Mouse (Mus musculus) heart, embryonic 15.5 days (tissue): Measurements from ENCODE around the gene Ctsf. TPM values are rescaled to one million over a fixed set of nuclear protein-coding genes. Genes with fewer than 3 reads are reported as not detected.
A peak's percentile ranks its signal among the peaks of the same experiment; 100 is the strongest.

Source experiments
- ATAC-seq: fragments of 200-750 bp; cut with Nextera tagmentation; replicated peaks from 2 replicates; pipeline ENCODE4 v1.8.0; 2017; ENCODE audit warnings: low read depth, moderate TSS enrichment; ENCODE audit not compliant: insufficient number of reproducible peaks, insufficient read depth, low FRiP score
- H3K27ac ChIP-seq: fragments of 300-500 bp; sonication (generic); 2 replicates; pipeline ENCODE4 v1.5.1; 2015; ENCODE audit warnings: mild to moderate bottlenecking, inconsistent platforms
- H3K27me3 ChIP-seq: fragments of 300-500 bp; sonication (generic); 2 replicates; pipeline ENCODE4 v1.6.1; 2015; ENCODE audit warnings: inconsistent platforms
- H3K36me3 ChIP-seq: fragments of 300-500 bp; sonication (generic); 2 replicates; pipeline ENCODE4 v1.6.1; 2015; ENCODE audit warnings: mild to moderate bottlenecking, inconsistent platforms
- H3K4me1 ChIP-seq: fragments of 300-500 bp; sonication (generic); replicated peaks from 2 replicates; pipeline ENCODE4 v1.6.1; 2015; ENCODE audit warnings: inconsistent platforms
- H3K4me2 ChIP-seq: fragments of 300-500 bp; sonication (generic); 2 replicates; pipeline ENCODE4 v1.6.1; 2015; ENCODE audit warnings: inconsistent platforms, mild to moderate bottlenecking, moderate library complexity
- H3K4me3 ChIP-seq: fragments of 300-500 bp; sonication (generic); 2 replicates; pipeline ENCODE4 v1.5.1; 2015; ENCODE audit warnings: mild to moderate bottlenecking, inconsistent platforms
- H3K9ac ChIP-seq: fragments of 300-500 bp; sonication (generic); 2 replicates; pipeline ENCODE4 v1.6.1; 2015; ENCODE audit warnings: mild to moderate bottlenecking, inconsistent platforms
- H3K9me3 ChIP-seq: fragments of 300-500 bp; sonication (generic); replicated peaks from 2 replicates; pipeline ENCODE4 v1.6.1; 2016; ENCODE audit warnings: inconsistent platforms
- WGBS: fragments of 180-500 bp; shearing (Covaris S2); methylation state at CpG from one replicate; pipeline ENCODE4 v1.1.7; 2015; ENCODE audit warnings: mixed read lengths; 5-methylcytosine and 5-hydroxymethylcytosine counted together
- polyA plus RNA-seq: library from polyadenylated mRNA; unstranded; fragments of >200 nt; fragmentation: Nextera tagmentation; extraction: Ambion mirVana; gene quantifications from 2 replicates; pipeline ENCODE4 v1.2.1, GENCODE M21; 2015

Gene Ctsf
- polyA plus RNA-seq, 1 experiment from 2014 or later: 37.4 TPM

GRCm38 (mm10) chr19:4829156-4829555 lies 25.8 kb upstream of the Ctsf start:
- Histone ChIP-seq H3K9me3 (no peaks in the 10 kb centered on the region), H3K27me3 (no peaks in the 10 kb centered on the region), H3K9ac (no peak overlapping the region), H3K27ac (no peak overlapping the region), H3K4me1 (peaks cover 2% of the 10 kb centered on the region; the same call in 1 of the 2 replicates), H3K4me2 (no peak overlapping the region), H3K36me3 (peaks cover 25% of the 10 kb centered on the region), H3K4me3 (no peak overlapping the region)
- WGBS: 61% methylated on average over 7 of the region's 7 CpGs
- ATAC-seq: no peak

GRCm38 (mm10) chr19:4833977-4834376 lies 21.0 kb upstream of the Ctsf start:
- whole genome bisulfite sequencing: 85% methylated on average over 8 of the region's 8 CpGs
- no peak overlapping the region for H3K27ac ChIP-seq
- peaks cover 10% of the 10 kb centered on the region for H3K4me1 ChIP-seq
- ATAC-seq: no peak
- H3K4me2 ChIP-seq: no peak overlapping the region
- H3K36me3 ChIP-seq: peaks cover 16% of the 10 kb centered on the region
- no peaks in the 10 kb centered on the region for H3K27me3 ChIP-seq
- H3K9ac ChIP-seq: no peak overlapping the region
- no peak overlapping the region for H3K4me3 ChIP-seq
- H3K9me3 ChIP-seq: no peaks in the 10 kb centered on the region

DNA sequence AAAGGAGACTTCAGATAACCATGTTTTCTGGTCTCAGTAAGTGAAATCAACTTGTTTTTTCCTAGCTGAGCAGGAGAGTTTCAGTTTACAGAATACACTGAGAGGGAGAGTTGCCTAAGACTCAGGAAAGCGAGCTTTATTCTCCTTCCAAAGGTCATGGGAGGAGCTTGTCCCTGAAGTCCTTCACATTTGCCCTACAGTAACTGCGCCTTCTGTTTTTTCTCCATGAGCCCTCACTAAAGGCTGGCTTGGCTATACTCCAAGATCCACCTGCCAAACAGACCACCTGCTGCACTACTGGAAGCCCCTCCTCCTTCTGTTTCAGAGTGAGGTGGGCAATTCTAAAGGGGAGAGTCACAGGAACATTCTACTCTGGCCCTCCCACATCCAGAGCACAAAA lies 18.8 kb upstream of the Ctsf start:
- no peak overlapping the region for H3K27ac ChIP-seq
- peaks cover 9% of the 10 kb centered on the region for H3K36me3 ChIP-seq
- no peaks in the 10 kb centered on the region for H3K9me3 ChIP-seq
- no peak overlapping the region for H3K9ac ChIP-seq
- H3K4me3 ChIP-seq: no peak overlapping the region
- peaks cover 14% of the 10 kb centered on the region for H3K27me3 ChIP-seq
- H3K4me2 ChIP-seq: no peak overlapping the region
- WGBS: 65% methylated on average over 2 of the region's 2 CpGs
- no peak for ATAC-seq
- H3K4me1 ChIP-seq: peaks cover 13% of the 10 kb centered on the region

DNA sequence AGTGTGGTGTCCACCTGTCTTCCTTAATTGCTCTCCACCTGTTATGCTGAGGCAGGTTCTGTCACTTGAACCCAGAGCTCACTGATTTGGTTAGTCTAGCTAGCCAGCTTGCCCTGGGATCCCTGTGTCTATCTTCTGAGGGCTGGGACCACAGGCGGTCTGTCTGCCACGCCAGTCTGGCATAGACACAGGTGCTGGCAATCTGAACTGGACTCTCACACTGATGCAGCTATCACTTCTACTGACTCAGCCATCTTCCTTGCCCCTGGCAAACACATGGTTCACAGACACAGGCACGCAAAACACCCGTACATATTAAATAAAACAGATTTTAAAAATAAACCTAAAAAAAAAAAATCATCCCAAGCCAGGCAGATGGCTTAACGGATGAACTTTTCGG lies 17.9 kb upstream of the Ctsf start:
- H3K9ac ChIP-seq: no peak overlapping the region
- peaks cover 23% of the 10 kb centered on the region for H3K27me3 ChIP-seq
- ATAC-seq: no peak
- WGBS: 89% methylated on average over 6 of the region's 6 CpGs
- no peak overlapping the region for H3K4me3 ChIP-seq
- H3K27ac ChIP-seq: no peak overlapping the region
- no peaks in the 10 kb centered on the region for H3K9me3 ChIP-seq
- H3K36me3 ChIP-seq: peaks cover 9% of the 10 kb centered on the region
- H3K4me2 ChIP-seq: no peak overlapping the region
- H3K4me1 ChIP-seq: peaks cover 13% of the 10 kb centered on the region

DNA sequence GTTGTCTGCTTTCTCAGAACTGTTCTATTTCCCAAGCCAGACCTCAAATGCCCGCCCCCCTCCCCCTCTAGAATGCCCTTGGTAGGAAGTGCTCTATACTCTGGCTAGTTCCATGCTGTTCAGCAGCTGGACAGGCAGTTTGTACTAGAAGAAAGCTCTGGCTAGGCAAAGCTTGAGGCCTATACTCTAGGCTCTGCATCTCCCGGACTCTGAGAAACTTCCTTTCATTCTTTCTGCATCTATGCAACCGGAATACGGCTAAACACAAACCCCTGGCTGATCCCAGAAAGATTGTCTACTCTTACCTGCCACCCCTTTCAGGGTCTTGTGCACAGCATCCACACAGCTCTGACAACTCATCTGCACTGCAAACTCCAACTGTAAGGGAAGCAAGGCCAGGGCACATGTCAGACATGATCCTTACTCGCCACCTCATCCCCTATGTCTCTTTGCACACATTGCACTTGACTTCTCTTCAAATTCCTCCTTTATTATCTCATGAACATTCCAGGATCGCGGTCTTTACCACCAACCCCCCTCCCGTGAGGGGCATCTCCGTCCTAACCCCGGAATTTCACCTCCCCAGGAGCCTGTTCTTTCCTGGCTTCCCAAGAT lies 16.3 kb upstream of the Ctsf start:
- ATAC-seq: no peak
- Histone ChIP-seq H3K9me3 (no peaks in the 10 kb centered on the region), H3K4me2 (peak overlapping the region; percentile 95), H3K27me3 (peaks cover 29% of the 10 kb centered on the region), H3K36me3 (no peaks in the 10 kb centered on the region), H3K27ac (no peak overlapping the region), H3K4me3 (peak overlapping the region; percentile 64), H3K4me1 (peaks cover 13% of the 10 kb centered on the region), H3K9ac (peak overlapping the region; percentile 83)
- WGBS: 25% methylated on average over 10 of the region's 10 CpGs

DNA sequence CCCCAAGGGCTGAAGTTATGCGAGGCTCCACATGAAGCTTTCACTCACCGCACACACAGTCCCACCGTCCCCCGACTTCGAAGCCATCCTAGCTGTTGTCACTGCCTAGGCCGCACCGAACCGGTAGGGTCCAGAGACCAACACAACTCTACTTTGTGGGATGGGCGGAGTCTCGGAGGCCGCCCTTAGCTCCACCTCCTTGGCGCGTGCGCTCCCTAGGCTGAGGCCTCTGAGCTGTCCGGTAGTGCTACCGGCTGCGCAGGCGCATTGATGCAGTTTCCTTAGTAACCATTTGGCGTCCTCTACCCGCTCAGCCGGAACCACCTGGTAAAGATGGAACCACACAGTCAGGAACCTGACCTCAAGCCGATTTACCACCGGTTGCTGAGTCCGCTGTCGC lies 15.8 kb upstream of the Ctsf start, which contains the start of the genes Ccs and Ccdc87:
Ccs (minus strand) TSS at position 184 of the 400 bp plus-strand sequence.
Ccdc87 (plus strand) TSS at position 218 of the 400 bp plus-strand sequence.
- ATAC-seq: peak; percentile 99
- Histone ChIP-seq H3K9me3 (no peaks in the 10 kb centered on the region), H3K9ac (peak within 1 kb of the TSS; percentile 83), H3K36me3 (no peaks in the 10 kb centered on the region), H3K4me2 (peak within 1 kb of the TSS; percentile 95), H3K4me3 (peak within 1 kb of the TSS; percentile 64), H3K27me3 (peaks cover 29% of the 10 kb centered on the region), H3K27ac (no peak within 1 kb of the TSS), H3K4me1 (peaks cover 13% of the 10 kb centered on the region)
- WGBS: under 1% methylated on average over 25 of the region's 25 CpGs

GRCm38 (mm10) chr19:4840848-4841247 lies 14.1 kb upstream of the Ctsf start:
- no peak for ATAC-seq
- H3K9me3 ChIP-seq: no peaks in the 10 kb centered on the region
- no peak overlapping the region for H3K4me3 ChIP-seq
- no peak overlapping the region for H3K4me2 ChIP-seq
- H3K9ac ChIP-seq: no peak overlapping the region
- no peak overlapping the region for H3K27ac ChIP-seq
- no peaks in the 10 kb centered on the region for H3K36me3 ChIP-seq
- H3K4me1 ChIP-seq: peaks cover 13% of the 10 kb centered on the region
- 74% methylated on average over 9 of the region's 9 CpGs for WGBS
- peaks cover 29% of the 10 kb centered on the region for H3K27me3 ChIP-seq

GRCm38 (mm10) chr19:4842611-4843010 lies 12.3 kb upstream of the Ctsf start:
- 50% methylated on average over 2 of the region's 2 CpGs for WGBS
- H3K36me3 ChIP-seq: no peaks in the 10 kb centered on the region
- no peak for ATAC-seq
- no peaks in the 10 kb centered on the region for H3K9me3 ChIP-seq
- H3K4me3 ChIP-seq: no peak overlapping the region
- no peak overlapping the region for H3K27ac ChIP-seq
- H3K4me2 ChIP-seq: no peak overlapping the region
- H3K9ac ChIP-seq: no peak overlapping the region
- H3K27me3 ChIP-seq: peaks cover 32% of the 10 kb centered on the region
- peaks cover 13% of the 10 kb centered on the region for H3K4me1 ChIP-seq

DNA sequence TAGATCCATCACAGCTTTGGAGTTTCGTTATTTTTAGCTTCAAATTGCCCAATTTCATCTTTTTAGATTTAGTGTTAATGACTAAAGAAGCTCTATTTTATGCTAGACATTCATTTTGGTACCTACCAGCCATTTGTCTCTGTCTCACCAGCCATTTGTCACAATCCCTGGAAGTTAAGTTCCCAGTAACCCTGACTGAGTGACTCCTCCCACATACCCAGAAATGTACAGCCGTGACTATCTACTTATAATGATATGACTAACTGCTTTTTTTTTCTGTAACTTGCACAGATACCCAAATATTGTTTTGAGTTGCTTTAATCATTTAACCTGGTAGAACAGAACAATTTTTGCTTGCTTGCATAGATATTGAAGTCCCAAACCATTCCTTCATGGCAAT lies 9.1 kb upstream of the Ctsf start:
- H3K4me1 ChIP-seq: no peaks in the 10 kb centered on the region
- H3K27ac ChIP-seq: no peak overlapping the region
- no peak for ATAC-seq
- WGBS: 54% methylated on average over 2 of the region's 2 CpGs
- H3K4me3 ChIP-seq: no peak overlapping the region
- peaks cover 30% of the 10 kb centered on the region for H3K27me3 ChIP-seq
- no peaks in the 10 kb centered on the region for H3K36me3 ChIP-seq
- no peak overlapping the region for H3K4me2 ChIP-seq
- H3K9ac ChIP-seq: no peak overlapping the region
- H3K9me3 ChIP-seq: no peaks in the 10 kb centered on the region

- Histone ChIP-seq H3K27me3 (peaks cover 14% of the 10 kb centered on the region), H3K36me3 (no peaks in the 10 kb centered on the region), H3K4me2 (no peak overlapping the region), H3K4me3 (no peak overlapping the region), H3K4me1 (no peaks in the 10 kb centered on the region), H3K9ac (no peak overlapping the region), H3K27ac (no peak overlapping the region), H3K9me3 (no peaks in the 10 kb centered on the region)
- WGBS: 24% methylated on average over 7 of the region's 7 CpGs
- no peak for ATAC-seq
Observed at GRCm38 (mm10) chr19:4847490-4847889, 7.4 kb upstream of the Ctsf start.

DNA sequence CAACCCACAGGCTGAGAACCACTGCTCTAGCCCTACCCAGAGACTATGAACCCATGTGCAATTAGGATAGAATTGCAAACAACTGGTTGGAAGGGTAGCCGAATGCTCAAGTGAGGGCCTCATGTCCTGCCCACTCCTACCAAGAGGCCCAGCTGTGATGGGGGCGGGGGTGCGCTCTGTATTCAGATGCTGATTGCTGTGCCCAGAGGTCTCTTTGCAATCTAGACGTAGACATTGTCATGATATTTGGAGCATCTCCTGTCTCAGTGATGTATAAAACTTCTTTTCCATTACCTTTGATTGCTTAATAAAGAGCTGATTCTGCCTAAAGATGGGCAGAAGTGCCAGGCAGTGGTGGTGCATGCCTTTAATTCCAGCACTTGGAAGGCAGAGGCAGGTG lies 5.1 kb upstream of the Ctsf start:
- 50% methylated on average over 4 of the region's 4 CpGs for WGBS
- Histone ChIP-seq H3K9ac (no peak overlapping the region), H3K4me2 (no peak overlapping the region), H3K27me3 (peaks cover 23% of the 10 kb centered on the region), H3K4me1 (peaks cover 4% of the 10 kb centered on the region; the same call in 1 of the 2 replicates), H3K27ac (no peak overlapping the region), H3K9me3 (no peaks in the 10 kb centered on the region), H3K4me3 (no peak overlapping the region), H3K36me3 (no peaks in the 10 kb centered on the region)
- no peak for ATAC-seq

GRCm38 (mm10) chr19:4850281-4850680 lies 4.6 kb upstream of the Ctsf start:
- Histone ChIP-seq H3K4me3 (no peak overlapping the region), H3K4me1 (peaks cover 6% of the 10 kb centered on the region), H3K9ac (no peak overlapping the region), H3K4me2 (no peak overlapping the region), H3K9me3 (no peaks in the 10 kb centered on the region), H3K27me3 (peaks cover 23% of the 10 kb centered on the region), H3K36me3 (no peaks in the 10 kb centered on the region), H3K27ac (no peak overlapping the region)
- WGBS: 38% methylated on average over 5 of the region's 5 CpGs
- no peak for ATAC-seq
